Mouse (Mus musculus) frontal cortex, postnatal 36 days (tissue): Measurements from ENCODE around the gene Psmd1.

Experiments
- DNase-seq, 2 experiments: peaks; one replicate each; pipeline ENCODE4 v3.0.0; 2022; ENCODE audit warnings: low spot score in 2 of 2

The Psmd1 gene

DNA sequence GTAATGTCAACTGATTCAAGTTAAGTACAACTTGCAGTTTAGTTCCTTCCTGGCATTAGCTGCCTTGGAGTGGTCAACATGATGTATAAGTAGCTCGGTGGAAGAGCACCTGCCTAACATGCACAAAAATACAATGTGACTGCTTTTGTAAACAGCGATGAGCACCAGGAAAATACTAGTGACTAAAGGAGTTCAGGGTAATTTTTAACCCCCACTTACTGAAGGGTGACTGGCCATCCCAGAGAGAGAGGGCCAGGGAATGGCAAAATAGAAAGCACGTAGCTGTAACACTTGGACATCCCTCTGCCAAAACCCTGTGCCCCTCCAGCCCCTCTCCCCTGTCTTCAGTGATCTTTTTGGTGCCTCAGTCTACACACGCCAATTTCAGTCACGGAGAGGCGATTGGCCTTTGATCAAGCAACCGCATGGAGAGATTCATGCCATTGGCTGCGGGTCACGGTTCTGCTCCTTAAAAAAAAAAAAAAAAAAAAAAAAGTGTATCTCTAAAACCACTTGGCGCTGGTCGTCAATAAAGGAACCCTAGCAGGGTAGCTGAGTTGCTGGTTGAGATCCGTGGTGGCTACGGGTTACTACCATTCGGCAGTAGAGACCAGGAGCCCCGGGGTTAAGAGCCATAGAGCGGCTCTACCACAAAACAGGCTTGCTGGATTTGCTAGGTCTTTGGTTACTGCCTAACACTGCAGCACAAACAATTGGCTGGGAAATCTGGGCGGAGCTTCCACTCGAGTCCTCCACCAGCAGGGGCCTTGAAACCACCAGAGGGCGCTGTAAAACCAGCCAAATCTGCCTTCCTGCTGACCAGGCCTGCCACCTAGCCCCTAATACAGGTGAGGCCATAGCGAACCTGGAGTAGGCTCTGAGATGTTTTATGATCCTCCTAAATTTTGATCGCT is 5.1 kb upstream of the Psmd1 start:
- DNase-seq = peak; percentile 91 to 95

DNA sequence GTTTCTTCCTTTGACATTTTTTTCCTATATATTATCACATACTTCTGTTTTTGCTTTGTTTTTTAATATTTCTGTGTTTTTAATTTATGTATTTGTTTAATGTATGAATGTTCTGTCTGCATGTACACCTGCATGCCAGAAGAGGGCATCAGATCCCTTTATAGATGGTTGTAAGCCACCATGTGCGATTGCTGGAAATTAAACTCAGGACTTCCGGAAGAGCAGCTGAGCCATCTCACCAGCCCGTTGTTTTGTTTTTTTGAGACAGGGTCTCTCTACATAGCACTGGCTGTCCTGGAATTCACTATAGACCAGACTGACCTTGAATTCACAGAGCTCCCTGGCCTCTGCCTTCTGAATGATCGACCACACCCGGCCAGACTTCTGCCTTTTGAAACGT is 1.7 kb upstream of the Psmd1 start:
- DNase-seq = no peak

DNA sequence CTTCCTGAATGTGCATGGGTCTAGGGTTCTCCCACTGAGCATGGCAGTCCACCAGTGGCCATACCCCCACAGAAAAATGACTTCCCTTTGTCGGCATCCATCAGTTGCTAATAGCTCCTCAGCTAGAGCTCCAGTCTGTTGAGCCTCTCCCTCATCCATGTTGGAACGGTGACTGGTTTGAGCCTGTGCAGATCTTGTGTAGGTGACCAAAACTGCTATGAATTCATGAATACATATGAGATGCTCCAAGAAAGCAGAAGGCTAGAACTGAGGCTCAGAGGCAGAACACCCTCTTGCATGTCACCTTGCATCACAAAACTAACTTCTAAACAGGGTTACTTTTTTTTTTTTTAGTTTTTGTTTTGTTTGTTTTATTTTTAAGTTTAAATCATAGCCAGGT is 12.4 kb downstream of the Psmd1 start:
- no peak for DNase-seq

DNA sequence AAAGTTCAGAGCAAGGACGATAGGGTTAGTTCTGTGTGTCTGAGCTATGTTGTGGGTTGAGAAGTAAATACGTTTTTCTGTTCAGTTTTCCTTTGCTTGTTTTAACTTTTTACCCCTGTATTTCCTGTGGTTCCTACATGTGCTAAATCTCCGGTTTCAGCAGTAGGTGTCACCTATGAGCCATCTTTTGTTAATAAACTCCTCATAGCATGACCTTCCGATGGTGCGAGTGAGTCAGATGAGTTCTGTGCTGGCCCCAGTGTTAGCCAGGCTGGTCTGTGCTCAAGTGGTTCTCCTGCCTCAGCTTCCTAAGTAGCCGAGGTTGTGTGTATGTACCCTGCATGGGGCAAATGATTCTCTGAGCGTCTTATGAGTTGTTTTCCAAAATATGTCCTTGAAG is 30.2 kb downstream of the Psmd1 start:
- no peak for DNase-seq

DNA sequence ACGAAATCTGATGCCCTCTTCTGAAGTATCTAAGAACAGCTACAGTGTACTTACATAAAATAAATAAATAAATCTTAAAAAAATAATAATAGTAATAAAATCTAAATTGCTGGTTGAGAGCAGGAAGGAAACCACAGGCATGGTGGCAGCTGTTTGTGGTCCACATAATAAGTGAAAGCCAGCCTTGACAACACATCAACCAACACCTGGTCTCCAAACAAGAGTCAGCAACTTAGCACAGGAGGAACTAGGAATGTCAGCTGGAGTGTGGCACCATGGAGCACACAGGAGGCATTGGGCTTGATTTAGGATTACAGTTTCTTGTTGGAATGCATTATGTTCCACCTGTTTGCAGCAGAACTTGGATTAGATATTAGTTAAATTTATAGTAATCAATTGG is 40.9 kb downstream of the Psmd1 start:
- no peak for DNase-seq

DNA sequence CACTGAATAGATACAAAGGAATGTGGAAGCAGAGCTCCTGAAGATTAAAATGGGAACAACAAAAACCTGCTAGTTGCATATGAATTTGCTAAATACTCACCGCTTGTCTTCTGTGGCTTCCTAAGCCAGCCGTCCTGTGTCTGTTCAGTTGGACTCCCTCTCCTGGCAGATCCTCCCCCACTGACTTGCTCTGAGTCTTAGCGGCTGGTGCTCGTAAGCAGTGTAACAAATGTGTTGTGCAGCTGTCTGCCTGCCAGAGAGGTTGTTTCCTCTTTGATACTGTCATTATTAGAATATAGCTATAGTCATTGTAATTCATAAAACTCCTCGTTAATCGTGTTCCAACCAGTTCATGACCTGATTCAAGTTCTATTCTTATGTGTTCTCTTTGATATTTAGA is 47.6 kb downstream of the Psmd1 start, which contains the start of gene Htr2b:
Gene Htr2b (minus strand): TSS at position 192 of the 400 bp plus-strand sequence.
- peak; percentile 14 to 50 for DNase-seq

DNA sequence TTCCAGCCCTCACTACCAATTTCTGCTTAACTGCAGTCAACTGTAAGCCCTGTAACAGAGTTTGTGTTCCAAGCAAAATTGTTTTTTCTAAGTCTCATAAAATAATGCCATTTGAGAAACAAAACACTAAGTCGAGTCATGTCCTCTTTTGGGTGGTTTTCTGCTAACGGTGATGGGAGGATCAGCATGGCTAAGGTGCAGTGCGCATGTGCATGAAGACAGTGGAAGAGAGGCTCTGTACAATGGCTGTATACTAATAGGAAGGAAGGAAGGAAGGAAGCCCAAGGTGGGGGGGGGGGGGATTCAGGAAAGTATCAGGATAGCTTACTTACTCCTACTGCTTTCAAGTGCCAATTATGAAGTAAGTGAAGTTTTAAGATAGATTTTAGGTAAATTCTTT is 50.0 kb downstream of the Psmd1 start:
- no peak for DNase-seq

DNA sequence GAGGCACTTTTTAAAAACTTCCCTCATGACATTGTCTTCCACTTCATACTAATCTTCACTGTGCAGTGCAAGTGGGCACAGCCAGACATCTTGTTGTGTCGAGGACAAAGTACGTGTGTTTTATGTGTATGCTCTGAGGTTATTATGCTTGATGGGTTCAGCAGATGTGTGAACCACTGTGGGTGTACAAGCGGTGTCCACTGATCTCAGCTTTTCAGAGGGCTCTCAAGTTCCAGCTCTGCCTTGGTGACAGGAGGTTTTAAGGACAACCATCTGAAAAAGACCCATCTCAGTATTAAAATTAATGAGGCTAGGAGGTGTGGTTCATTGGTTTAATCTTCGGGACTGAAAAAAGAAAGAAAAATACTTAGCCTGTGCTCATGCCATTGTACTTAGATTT is 55.4 kb downstream of the Psmd1 start:
- DNase-seq = no peak

DNA sequence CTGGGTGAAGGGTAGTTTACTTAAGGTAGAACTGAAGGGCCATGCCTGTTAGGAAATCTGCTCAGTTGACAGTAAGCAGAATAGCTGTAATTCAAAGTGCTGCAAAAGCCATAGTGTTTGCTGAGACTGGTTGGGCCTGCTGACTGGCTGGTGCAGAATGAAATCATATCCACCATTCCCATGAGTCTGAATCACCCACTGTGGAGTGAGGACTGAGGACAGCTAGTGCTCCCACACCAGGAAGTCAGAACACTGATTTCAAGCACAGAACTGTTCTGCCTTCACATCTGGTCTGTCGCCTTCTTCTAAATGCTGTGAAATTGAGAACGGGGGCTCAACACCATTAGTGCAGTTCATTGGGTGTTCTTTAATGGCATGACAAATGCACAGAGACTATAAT is 61.8 kb downstream of the Psmd1 start:
- DNase-seq = no peak

DNA sequence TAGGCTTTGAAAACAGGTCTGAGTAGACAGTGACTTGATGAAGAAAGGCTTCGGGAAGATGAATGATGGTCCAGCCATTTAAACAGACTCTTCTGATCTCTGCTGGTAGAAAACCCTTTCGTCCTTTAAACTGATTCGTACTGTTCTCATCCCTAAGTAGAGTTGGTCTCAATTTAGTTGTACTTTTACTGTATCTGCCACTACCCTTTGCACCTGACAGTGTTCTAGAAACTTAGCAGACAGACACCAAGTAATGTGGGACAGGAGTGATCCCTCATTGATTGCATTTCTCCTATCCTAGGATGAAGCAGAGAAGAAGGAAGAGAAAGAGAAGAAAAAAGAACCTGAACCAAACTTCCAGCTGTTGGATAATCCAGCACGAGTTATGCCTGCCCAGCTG is 69.2 kb downstream of the Psmd1 start, which contains the start of gene Gm21972:
Gene Gm21972 (plus strand): TSS at position 301 of the 400 bp plus-strand sequence.
- DNase-seq = no peak

DNA sequence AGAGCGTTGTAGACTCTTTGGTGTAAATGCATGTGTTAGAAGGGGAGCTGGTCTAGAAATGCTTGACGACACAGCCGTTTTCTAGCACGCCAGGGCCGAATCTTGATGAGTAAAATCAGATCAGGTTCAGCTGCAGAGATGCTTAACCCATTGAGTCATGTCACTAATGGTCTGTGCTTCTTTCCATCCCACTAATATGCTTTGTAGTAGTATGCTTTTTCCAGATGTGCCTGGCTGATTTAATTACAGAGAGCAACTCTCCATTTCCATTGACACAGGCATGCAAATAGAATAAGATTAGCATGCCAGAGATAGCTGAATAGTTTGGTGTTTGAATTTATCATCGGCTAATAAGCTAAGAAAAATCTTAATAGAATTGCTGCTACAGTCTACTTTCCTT is 71.1 kb downstream of the Psmd1 start:
- DNase-seq = no peak

DNA sequence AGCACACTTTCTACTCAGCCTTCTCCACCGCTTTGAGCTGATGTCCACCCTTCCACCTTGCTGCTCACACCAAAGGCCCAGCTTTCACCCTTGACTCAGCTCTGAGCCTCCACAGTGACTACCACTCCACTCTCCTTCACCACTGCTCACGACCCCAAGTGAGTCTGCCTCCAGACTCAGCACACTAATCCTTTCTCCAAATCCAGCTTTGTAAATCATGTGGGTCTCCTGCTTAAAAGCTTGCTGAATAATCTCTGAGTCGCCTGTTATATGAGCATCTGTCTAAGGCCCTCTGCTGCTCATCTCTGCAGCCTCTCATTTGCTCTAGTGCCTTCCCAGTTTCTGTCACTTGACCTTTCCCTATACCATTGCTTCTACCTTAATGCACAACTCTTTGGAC is 76.9 kb downstream of the Psmd1 start:
- no peak for DNase-seq

DNA sequence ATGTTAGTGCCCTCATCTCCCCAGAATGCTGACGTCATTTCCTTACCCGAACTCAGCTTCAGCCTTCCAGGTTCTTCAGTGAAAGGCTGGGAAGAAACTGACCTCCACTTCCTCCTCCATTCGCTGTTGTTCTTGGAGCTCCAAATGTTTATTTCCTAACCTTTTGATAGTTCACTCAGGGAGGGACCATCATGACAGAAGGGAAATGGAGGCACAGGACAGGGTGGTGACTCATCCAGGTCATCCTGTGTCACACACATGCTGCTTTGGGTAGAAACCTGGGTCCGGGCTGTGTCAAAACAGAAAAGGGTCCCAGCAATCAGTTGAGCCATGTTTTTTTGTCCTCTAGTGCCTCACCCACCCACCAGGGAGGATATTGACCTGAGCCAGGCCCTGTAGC is 79.0 kb downstream of the Psmd1 start:
- no peak for DNase-seq

DNA sequence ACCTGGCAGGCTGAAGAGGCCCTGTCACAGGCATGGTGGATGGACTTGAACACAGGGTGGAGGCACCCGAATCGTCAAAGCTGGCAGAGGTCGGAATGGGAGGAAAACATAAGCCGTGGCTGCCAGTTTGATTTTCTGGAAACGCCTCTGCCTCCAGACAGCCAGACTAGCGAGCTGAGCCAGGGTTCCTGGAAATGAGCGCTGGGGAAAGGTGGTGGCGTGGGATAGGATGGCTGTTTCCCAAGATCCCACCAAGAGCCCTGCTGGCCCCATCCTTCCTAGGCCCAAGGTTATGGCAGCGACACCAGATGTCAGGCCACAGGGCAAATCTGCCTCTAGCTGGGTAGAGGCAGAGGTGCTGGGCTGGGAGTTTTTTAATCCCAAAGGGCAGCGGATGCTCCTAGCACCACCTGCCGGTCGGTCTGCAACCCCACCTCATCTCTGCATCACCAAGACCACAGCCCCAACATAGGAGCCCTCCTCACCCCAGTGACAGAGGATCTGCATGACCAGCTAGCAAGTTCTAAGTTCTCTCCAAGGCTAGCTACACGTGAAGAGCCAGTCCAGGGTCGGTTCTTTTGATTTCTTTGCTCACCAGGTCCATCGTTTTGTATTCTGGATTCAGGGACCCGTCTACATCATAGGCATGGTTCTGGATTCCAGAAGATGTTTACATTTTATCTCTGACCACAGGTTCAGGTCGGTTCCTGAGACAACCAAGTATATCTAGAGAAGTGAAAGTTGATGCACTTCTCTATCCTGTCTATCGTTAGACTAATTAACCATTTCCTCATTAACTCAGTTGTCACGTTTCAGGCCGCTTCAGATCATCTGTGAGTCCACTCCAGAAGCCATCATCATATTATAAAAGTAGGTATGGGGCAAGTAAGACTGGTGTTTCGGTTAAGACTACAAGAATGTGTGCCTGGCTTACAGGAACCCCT is 80.1 kb downstream of the Psmd1 start:
- DNase-seq = no peak

DNA sequence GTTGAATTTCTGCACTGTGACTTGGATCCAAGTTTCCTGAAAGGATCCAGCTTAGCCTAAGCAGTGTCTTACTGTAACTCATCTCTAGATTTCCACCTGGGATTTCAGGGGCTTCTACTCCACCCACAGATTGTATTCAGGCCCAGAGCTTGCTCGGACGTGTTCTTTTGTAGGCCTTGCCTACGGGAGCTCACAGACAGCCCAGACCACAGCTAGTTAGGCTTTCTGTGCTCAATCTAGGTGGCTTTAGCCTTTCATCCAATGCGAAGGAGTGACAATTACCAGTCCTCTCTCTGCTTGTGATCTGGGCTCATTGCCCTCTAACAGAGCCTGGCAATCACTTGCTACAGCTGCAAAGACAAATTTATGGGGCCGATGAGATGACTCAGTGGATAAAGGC is 82.1 kb downstream of the Psmd1 start:
- no peak for DNase-seq

DNA sequence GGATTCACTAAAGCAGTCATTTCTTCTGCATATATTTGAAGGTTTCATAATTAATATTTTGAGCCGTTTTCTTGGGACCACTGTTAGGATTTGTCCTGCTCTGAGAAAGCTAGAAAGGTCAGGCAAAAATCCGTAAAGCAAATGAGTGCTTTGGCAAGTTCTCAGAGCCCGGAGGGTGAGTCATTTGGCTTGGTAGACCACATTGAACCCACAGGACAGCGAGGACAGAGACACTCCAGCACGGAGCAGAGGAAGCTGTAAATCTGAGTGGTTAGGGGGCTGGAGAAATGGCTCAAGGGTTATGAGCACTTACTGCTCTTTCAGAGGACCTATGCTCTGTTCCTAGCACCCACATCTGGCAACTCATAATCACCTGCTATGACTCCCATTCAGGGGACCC is 83.4 kb downstream of the Psmd1 start:
- no peak for DNase-seq

DNA sequence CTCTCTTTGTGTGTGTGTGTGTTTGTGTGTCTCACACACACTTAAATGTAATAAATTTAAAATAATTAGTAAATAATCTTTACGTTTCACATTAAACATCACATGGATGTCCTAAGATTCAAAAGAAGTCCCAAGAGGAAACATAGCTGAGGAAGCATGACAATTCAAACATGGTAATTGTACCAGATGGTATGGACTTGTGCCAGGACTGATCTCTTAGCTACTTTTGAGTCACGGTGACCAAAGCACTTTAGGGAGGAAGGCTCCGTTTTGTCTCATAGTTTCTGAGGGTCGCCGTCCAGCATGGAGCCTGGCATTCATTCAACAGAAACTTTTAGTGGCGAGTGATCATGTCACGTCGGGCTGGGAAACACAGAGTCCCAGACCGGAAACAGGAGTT is 84.0 kb downstream of the Psmd1 start:
- no peak for DNase-seq

DNA sequence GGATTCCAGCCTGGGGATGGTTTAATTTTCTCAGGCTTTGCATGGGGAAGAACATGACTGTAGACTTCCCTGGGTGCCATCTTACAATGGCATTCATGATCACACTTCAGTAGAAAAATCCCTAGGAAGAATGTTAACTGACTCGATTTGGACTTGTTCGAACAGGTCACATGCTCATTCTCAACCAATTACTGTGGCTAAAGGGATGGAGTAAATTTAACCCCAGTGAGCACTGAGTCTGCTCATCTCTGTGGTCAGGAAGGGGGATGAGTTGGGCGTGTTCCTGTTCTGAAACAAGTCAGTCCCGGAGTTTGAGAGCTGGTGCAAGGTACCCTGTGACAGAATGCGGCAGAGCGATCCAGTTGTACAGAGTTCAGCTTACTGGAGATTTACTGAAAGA is 86.7 kb downstream of the Psmd1 start:
- DNase-seq = no peak

DNA sequence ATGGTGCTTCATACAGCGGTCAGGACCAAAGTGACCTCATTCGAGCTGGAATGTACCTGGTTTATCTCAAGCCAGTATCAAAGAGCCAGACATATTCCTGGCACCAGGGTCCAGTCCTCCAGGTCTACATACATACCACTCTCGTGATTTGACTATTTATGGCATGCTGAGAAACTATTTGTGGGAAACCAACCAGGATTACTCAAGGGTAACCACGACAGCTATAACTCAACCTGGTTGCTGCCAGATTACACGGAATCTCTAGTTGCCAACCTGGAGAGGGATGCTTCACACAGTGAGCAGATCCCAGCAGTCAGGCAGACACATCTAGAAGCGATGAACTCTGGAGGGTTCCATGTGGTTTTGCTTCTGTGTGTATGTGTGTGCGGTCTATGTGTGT is 87.2 kb downstream of the Psmd1 start:
- DNase-seq = no peak

DNA sequence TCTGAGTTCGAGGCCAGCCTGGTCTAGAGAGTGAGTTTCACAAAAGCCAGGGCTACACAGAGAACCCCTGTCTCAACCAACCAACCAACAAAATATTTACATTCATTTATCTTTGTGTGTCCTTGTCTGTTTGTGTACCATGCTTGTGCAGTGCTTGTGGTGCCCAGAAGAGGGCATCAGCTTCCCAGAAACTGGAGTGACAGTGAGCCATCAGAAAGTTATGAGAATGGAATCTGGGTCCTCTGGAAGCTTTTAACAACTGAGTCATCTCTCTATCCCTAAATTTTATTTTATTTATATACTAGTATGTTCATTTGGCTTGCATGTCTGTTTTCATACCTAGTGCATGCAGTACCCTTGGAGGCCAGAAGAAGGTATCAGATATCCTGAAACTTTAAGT is 88.4 kb downstream of the Psmd1 start:
- no peak for DNase-seq

DNA sequence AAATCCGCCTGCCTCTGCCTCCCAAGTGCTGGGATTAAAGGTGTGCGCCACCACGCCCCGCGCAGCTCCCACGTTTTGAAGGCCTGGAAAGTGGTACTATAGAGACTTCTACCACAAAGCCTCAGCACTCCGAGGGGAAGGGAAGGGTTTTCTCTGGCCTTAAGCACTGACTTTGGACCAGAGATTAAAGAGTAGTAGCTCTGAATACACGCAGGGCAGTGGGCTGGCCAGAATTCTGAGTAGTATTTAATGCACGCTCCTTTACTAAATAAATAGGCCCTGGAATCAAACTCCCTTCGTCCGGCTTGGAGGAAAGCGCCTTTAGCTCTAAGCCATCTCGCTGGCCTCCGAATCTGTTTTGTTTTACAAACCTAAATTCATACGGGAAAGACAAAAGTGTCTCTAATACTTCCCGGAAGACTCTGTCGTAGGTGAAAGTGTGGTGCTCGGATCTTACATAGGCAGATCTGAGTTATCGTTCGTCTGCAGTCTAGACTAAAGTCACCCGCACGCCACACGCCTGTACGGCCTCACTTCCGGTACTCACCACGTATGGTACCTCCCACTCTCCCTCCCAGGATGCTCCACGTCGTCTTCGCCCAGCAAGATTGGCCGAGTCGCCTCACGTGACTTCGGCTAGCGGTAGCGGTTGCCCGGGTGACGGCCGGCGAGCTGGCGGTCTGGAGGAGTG is 90.1 kb downstream of the Psmd1 start, which contains the start of gene Armc9:
Gene Armc9 (plus strand): TSS at position 648 of the 691 bp plus-strand sequence.
- peak; percentile 97 for DNase-seq

DNA sequence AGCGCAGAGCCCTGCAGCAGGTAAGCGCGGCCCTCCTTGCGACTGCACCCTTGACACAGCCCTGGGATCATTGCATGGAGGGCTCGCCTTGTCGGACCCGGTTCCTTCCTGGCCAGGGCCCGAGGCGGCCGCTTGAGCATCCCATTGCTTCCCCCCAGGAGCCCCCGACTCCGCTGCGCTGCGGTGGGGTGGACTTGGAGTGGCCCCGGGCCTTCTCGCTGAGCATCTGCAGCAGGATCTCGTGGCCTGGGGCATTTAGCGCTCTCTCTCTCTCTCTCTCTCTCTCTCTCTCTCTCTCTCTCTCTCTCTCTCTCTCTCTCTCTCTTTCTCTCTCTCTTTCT is 90.6 kb downstream of the Psmd1 start:
- no peak for DNase-seq
